Mouse (Mus musculus) thymus, postnatal 4 days (tissue): ENCODE measurements around the gene Swap70.

Source experiments
- DNase-seq: peaks from one replicate; pipeline ENCODE4 v3.0.0; 2021

Swap70 gene

DNA sequence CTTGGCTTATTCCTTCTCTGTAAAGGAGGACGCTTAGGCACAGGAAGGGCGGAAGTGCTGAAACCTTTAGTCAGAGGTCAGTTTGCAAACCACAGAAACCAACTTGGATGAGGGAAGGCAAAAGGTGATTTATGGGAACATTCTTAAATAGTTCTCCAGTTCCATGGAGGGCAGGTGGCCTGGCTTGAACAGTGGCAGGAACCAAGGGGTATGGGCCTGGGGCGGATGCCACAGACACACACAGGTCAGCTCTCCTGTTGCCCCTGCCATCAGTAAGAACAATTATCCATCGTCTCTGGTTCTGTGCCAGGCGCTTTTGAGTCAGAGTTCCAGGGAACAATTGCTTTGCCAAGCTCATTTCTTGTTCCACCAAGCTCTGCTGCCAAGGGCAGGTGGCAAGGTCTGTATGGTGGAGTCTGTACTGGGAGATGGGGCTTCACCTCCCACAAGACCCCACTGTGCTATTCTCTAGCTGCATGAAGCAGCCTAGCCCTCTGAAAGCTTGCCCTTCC, 56.3 kb downstream of the Swap70 start:
- DNase-seq = no peak

DNA sequence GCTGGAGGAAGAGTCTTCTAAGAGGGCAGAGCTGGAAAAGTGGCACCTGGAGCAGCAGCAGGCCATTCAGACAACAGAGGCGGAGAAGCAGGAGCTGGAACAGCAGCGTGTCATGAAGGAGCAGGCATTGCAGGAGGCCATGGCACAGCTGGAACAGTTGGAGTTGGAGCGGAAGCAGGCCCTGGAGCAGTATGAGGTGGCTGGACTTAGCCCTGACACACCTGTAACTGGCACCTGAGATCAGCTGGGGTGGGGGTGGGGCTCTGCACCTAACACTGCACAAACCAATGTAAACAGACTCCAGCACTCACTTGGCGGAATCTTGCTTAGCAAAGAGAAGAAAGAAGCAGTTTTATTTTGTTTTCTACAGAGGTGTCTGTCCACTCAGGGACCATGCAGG, 57.7 kb downstream of the Swap70 start:
- DNase-seq = no peak

DNA sequence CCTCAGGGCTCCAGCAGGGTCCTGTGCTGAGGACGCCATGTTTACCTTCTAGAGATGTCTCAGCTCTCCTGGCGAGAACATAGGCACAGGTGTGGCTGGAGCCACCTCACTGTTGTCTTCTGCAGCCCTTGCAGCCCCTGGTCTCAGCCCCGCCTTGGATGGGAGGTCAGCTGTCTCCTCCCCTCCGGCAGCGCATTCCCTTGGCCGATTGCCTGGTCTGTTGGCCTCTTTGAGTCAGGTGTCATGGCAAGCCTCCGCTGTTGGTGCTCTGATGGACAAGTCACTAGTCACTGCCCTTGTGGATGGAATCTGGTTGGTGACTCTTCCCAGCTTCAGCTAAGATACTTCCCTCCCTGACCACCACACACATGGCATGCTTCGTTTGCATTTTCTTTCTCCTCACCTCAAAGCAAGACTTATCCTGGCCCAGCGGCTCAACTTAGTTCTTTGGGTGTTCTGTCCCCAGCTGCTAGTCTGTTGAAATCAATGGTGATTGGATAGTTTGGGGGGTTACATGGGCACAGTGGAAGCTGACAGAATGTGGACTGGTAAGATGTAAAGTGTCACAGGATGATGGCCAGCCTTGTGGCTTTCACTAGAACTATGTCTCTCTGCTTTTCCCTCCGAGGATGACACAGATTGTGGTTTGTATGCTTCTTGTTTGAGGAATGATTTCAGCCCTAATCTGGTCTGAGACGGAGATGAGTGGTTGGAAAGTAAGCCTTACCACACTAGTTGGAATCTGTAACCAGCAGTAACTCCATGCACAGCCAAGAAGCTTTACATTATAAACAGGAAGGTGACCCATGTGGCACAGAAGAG, 60.1 kb downstream of the Swap70 start:
- no peak for DNase-seq

DNA sequence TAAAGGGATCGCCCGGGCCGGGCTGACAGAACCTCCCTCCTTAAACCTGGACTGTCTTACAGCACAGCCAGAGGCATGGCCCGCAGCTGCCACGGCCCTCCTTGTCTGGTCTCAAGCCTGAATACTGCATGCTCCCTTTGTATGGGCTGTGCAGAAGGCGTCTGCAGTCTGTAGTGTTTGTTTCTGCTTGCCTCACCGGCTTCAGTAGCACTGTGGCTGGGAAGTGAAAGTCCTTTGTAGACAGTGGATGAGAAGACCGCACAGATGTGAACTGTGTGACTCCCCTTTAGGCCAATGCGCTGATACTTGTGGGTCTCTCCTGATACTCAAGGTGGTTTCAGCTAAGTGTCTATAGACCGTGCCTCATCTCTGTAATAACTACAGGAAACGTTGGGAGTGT, 61.3 kb downstream of the Swap70 start:
- no peak for DNase-seq

DNA sequence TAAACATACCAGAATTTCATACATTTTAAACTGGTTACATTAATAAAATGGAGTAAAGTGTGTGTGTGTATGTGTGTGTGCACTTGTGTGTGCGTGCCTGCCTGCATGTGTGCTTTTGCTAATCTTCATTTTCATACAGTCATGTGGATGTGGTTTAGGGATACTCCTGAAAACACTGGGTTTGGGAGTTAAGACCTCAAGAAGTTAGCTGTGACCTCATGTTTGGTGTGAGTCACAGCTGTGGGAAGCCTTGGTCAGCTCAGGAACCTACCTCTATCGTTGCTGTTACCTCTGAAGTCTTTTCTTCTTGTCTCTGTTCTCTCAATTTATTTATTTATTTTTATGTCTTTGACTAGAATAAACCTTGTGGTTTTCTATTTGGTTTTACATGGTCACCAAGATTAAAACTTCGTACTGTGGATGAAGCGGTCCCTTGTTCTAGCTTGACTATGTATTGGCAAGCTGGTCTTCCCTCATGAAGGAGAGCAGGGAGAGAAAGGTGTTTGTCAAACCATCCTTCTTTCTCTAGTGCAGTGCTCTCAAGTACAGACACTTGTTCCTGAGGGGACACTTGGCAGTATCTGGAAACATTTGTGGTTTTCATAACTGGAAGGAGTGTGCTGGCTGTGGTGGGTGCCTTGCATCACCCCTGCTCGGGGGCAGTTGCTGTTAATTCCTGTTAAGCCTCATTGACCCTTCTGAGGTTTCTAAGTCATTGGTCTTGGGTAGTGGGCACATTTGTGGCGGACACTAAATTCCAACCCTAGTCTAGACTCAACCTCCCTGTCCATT, 62.2 kb downstream of the Swap70 start:
- no peak for DNase-seq

DNA sequence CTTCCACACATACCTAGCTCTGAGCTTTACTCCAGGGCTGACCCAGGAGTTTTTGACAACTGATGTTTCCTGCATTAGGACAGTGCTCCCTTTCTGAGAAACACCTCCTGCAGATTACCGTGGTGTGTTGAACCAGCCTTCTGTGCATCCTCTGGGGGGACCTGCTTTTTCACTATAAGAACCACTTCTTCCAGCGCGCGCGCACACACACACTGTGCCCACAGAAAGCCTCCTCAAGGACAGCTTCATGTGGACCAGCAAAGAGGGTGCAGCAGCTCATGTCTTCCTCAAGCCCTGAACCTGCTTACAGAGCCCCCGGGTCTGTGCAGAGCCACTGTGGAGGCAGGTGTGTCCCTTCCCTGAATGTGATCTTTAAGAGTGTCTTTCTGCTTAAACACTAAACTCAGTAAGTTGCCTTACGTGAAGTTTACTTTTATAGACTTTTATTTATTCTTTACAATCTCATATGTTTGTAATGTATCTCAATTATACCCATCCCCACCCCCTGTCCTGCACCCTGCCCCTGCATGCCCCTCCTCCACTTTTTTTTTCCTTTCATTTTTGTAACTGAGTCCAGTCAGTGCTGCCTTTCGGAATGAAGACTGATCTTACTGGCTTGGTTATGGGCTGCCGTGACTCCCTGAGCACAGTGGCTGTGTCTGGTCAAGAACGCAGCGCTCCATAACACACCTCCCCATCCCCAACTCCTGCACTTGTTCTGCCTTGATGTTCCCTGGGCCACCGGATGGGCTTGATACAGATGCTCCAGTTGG, 63.8 kb downstream of the Swap70 start:
- no peak for DNase-seq

DNA sequence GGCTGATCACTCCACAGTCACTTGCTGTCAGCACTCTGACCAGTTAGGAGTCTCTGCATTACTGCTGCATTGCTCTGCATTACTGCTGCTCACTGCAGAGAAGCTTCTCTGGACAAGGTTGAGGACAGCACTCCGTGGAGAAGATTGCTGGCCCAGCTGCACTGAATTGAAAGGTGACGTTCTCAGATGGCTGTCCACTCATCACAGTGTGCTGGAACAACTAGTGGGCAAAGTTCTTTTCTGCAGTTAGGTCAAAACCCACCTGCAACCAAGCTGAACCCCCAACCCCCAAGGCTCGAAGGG, 64.3 kb downstream of the Swap70 start:
- DNase-seq = no peak

DNA sequence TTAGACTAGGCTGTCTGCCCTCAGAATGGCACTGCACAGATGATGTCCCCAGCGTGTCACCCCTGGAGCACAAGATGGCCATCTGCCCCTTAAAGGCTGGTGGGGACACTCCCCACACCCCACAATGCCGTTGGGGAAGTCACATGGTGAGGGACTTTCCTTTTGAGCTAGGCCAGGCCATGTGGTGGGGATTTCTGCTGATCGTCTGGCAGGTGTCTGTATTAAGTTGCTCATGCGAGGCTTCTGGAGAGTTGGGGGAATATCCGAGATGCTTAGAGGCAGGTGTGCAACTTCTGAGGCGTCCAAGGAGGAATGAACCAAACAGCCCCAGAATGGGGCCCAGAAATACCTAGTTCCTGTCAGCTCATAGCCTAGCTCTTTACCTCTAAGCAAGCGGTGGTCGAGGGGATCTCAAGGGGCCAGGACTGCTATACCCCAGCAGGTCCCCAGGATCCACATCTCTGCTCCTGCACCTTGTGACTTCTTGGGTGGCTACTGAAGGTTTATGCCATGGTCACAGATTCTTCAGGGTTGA, 64.8 kb downstream of the Swap70 start:
- DNase-seq = no peak

DNA sequence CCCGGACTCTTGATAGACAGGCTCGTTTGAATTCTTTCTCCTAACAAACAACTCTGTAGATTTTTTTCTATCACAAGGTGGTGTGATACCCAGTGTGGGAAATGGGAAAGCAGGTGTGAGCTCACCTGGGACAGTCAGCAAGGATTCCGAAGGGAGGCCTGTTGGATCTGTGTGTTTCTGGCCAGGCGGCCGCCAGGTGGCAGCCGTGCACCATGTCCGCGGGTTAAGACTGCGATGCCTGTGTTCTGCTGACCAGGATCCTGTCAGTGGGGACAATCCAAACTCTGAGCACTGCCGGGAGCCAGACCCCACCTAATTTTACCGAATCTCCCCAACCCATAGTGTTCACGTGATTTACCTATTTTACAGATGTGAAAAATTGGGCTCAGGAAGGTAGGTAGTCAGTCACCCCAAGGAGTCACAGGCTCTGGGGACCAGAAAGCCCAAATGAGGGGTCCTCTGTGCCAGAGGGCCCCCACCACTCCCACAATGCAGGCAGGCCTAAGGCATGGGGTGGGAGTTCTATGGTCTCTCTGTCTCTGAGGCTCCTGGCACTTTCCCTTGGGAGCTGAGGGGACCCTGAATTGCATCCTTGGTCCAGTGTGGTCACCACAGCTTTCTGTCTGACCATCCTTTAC, 65.4 kb downstream of the Swap70 start:
- peak; percentile 88 for DNase-seq

DNA sequence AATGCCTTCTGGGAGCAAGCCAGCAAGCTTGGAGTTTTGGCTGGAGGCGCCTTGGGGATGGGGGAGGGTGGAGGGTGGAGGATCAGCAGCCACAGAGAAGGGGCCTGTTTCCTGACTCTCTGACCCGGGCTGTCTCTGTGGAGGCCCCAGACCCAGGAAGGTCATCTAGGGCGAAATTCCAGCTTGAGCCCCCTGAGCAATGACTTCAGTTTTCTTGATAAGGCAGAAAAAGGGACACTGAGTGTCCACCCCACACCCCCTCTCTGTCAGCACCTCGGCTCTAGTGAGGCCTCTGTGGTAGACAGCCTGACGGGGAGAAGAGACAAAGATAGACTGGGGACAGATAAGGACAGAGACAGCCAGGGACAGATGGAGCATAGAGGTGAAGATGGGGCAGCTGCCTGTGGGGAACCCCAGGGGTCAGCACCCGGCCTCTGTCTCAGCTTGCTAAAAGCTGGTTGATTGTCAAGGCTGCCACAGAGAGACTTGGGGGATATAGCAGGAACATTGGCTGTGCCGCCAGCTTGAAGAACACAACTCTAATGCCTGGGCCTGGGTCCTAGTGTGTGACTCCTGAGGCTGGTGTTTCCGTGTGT, 66.1 kb downstream of the Swap70 start:
- no peak for DNase-seq

DNA sequence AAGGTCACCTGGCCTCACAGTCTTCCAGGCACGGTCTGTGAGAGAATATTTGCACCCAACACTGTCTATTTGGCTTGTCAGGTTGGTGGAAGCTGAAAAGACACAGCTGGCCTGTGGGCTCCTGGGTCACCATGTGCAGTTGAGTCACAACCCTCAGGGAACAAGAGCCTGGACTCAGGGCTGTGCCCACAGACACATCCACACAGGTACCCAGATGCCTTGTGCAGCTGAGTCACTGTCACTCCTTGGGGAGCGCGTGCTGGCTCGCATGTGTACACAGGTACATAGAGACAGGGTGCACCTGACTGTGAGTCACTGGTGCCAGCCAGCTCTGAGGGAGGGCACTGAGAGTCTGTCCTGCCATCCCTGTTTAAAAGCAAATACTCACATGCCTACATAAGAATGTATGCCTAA, 66.7 kb downstream of the Swap70 start:
- DNase-seq = no peak

DNA sequence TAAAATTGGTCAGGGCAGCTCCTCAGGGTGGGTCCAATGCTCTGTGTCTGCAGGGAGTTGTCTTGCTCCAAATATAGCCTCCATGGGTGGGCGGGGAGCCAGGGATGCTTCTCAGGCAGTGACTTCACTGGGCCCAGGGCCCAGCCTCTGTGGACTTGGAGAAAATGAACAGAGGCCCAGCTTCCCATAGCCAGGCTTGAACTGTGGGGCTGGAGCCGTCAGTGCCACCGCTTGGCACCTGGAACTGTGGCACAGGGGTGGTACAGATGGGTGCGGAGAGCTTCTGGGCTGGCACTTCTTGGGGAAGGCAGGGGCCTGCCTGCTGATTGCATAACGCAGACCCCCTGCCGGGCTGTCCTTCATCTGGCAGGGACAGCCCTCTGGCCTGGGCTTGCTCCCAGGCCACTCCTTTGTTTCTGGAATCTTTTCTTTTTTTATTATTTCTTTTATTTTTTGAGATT, 67.2 kb downstream of the Swap70 start:
- DNase-seq = no peak

DNA sequence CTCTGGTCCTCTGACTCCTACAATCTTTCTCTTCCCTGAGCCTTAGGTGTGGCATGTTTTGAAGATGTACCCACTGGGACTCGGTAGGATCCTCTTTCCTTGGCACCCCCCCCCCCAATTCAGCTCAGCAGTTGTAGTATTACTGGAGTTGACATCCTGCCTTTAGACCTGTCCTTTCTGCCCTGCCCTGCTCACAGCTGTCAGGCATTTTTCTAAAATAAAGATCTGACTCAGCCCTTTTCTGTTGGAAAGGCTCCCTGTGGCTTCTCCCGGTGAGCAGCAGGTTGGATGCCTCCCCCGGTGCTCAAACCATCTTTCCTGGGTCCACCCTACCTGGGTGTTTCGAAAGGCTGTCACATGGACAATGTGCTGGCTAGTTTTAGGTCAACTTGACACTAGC, 68.1 kb downstream of the Swap70 start:
- DNase-seq = no peak

DNA sequence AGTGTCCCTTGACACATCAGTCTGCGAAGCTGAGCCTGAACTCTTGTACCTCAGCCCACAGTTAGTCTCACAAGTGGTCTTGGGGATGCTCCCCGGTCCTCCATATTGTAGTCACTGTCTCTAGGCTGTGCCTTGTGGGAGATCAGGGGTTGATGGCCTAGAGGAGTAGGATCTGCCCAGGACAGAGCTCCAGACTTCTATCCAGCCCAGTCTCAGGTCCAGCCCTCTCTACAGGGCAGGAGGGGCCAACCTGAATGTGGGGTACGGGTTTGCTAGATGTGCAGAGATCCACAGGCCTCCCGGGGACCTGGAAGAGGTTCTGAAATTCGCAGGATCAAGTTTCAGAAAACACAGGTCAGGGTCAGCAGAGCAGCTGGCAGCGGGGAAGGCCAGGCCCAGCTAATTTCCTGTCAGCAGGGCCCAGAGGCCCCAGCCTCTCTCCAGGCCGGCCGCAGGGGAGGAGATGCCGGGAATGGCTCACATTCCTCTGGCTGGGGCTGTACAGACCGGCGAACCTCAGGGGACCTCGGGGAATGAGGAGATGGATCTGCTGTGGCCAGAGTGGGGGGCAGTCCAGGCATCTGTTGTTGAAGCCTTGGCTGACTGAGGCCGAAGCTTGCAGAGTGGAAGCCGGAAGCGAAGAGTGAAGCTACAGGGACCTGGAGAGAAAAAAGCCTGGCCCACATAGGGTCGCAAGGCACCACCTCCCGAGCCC, 75.5 kb downstream of the Swap70 start:
- no peak for DNase-seq

DNA sequence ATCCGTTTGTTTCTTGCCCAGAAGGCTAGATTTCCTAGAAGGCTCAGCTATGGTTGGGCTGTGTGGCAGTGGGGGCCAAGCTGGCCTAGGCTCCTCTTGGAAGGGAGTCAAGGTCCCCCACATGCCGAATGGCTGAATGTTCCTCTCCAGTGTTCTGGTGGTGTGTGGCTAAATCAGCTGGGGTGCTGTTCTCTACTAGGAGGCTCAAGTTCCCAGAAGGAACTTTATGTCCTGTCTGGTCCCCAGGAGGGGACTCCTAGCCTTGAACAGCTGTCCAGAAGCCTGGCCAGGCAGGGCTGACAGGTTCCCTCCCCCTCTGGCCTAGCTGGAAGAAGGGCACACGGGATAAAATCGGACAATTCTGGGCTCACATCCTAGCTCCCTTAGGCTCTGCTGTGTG, 76.1 kb downstream of the Swap70 start:
- DNase-seq = no peak

DNA sequence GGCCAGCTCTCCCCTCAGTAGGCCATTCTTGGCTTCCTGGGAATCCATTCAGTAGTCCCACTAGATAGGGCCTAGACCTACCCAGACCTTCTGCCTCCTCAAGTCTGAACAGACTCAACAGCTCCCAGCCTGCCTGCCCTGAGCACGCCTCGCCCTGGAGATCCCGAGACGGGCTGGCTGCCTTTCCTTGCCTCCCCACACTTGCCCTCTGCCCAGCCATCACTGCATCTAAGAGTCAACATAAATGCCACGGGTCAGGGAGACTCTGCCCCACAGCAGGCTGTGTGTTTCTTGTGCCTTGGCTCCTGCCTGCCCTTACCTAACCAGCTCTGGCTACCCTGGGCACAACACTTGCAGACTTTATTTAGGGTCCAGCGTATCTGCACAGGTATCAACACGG, 76.6 kb downstream of the Swap70 start:
- no peak for DNase-seq

DNA sequence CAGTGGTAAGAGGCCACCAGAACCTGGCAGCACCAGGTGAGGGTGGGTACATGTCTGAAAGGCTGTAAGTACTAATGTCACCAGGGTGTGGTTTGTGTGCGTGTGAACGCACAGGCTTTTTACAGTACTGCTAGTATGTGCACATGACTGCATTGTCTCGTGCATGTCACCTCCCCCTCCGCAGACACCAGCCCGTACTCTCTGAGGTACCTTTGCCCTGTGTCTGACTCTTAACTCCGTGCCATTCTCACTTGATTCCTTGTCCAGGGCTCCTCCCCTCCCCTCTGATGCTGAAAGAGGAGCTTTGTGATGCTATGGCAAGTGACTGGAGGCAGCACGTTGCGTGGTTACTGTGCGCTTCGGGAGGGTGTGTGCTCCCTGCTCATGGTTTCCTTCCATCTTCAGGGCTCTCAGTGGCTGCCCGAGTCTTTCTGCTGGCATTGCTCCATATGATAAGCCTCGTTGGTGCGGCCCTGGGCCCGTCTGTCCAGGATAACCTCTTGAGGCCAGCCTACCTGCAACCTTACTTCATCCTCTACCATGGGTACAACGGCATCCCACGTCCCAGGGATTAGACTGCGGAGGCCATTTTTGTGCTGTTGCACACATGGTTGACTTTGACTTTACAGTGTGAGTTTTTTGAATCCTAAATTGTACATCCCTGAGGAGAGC, 77.4 kb downstream of the Swap70 start:
- no peak for DNase-seq

DNA sequence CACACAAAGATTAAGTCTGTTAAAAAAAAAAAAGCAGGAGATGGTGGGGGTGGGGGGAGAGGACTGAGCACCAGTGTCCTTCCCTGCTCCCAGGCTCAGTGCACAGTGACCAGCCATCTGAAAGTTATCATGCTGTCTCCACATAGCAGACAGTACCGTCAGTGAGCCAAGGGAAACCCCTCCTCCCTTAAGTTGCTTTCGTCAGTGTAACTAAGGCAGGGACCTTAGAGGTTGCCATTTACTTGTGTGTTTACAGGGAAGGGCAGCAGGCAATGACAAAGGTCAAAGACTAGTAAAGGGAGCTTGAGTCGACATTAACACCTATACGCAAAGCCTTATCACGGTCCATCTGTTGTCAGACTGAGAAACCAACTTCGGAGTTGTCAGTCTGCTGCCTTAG, 81.4 kb downstream of the Swap70 start:
- DNase-seq = no peak

DNA sequence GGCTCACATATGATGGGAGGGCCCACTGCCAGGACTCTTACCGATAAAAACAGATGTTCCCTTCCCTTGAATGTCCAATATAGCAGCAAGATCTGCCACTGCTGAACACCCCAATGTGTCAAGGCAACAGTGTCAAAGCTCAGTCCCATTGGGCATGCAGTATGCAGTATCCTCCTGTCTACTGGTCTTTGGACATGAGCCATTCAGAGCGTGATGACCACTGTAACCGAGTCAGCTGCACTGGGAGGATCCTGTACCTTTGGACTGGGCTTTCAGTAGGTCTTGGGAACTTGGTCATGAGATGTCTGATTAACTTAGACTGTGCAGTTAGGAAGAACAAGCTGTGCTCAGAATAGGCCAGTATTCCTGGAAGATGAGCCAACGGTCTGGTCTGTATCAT, 84.0 kb downstream of the Swap70 start:
- no peak for DNase-seq

DNA sequence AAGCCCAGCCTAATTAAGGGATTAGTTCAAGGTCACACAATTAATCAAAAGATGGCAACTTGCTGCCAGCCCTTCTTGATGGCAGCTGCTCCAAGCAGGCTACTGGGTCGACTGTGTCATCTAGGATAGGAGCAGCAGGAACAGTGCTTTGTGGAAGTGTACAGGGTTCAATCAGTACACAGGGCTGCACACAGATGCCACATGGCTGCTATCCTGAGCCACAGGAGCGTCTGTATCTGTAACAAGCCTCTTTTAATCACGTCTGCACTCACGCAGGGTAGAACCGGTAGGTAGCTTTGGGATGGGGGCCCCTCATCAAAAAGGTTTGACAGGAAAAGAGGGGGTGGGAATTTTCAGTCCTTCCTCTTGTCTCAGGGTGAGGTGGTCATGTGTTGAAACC, 84.8 kb downstream of the Swap70 start:
- DNase-seq = no peak

DNA sequence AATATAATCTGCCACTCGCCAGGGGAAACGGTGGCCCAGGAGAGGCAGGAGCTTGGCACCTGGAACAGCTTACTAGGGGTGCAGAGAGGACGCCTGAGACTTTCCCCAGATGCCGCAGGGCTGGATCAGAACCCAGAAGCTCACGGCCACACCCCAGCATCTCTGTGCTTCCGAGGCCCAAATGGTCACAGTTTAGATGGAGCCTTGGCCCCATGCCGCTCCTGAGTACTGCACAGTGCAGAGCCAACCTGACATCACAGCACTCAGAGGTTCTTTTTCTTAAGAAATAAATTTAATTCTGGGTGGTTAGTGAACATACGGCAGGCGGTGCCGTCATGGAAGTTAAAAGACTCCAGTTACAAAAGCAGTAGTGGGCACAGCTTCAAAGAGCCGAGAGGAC, 86.2 kb downstream of the Swap70 start:
- DNase-seq = no peak
